Mouse (Mus musculus): ENCODE results near the gene D330020A13Rik.

GRCm38 (mm10) chr6:120274887-120275286, 19.3 kb upstream of the D330020A13Rik start:
- TF ChIP-seq CTCF (IDR thresholded peaks at IDR 0.05): no peak
- no peak for TF ChIP-seq EP300 (IDR thresholded peaks at IDR 0.05)

Data from lung, postnatal 0 days (tissue).